ENCODE assay signal across 29 mouse cellular contexts in the genomic region with DNA sequence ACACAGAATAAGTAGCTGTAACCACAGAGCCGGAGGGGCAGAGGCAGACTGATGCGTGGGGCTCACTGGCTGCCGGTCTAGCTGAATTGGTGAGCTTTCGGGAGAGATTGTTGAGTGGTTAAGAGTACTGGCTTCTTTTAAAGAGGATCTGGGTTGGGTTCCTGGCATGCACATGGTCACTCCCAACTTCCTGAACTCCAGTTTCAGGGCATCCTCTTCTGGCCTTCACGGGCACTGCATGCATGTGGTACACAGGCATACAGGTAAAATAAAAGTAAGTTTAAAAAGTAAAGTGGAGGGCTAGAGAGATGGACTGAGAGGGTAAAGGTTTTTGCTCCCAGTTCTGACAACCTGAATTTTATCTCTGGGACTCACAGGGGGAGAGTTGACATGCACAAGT. TPM values are rescaled to one million over a fixed set of nuclear protein-coding genes. Genes with fewer than 3 reads are reported as not detected.
A peak's percentile ranks its signal among the peaks of the same experiment; 100 is the strongest.
DNase-seq lines count a peak whose midpoint lies in the region; ATAC-seq and TF ChIP-seq lines count a peak whose summit lies in the region.
"Had no signal": no experiment of that assay in that cellular context is flagged by ENCODE, and none has a peak within 500 bp of the region (broad histone marks: within the 10 kb centered on the region; RNA-seq: fewer than 3 reads in every experiment).

No protein-coding gene starts in this region.

- no peak overlapping the region for H3K9ac ChIP-seq in intestine, postnatal 0 days (ENCODE audit: low read depth, low read length)
- H3K9ac ChIP-seq in intestine, embryonic 16.5 days (ENCODE audit: low read depth, low read length): no peak overlapping the region
- no peak overlapping the region for H3K9ac ChIP-seq in forebrain, embryonic 13.5 days
- H3K9ac ChIP-seq: embryonic facial prominence, embryonic 12.5 days; heart, embryonic 13.5 days; hindbrain, embryonic 15.5 days; limb, embryonic 13.5 days had no signal

- ATAC-seq in intestine, postnatal 0 days: no peak
- ATAC-seq in intestine, embryonic 16.5 days: no peak
- peak; percentile 36 for ATAC-seq in granulocyte monocyte progenitor cell, adult 5-6 weeks (replicated peaks; ENCODE audit: poor library complexity, severe bottlenecking)
- ATAC-seq in forebrain, embryonic 13.5 days: no peak
- ATAC-seq: forebrain, embryonic 16.5 days; inflammation-experienced regulatory T-cells, adult 6 months had no signal

- no peak for TF ChIP-seq POLR2A in lung, adult 2 months (IDR thresholded peaks at IDR 0.05; ENCODE audit: borderline replicate concordance, extremely low read depth, low read depth, low read length)

- H3K4me3 ChIP-seq in intestine, postnatal 0 days (ENCODE audit: low read depth, low read length): no peak overlapping the region
- no peak overlapping the region for H3K4me3 ChIP-seq in intestine, embryonic 16.5 days (ENCODE audit: low read length)
- H3K4me3 ChIP-seq in lung, adult 2 months (replicated peaks; ENCODE audit: extremely low read depth, low read depth, low read length): no peak overlapping the region
- H3K4me3 ChIP-seq in forebrain, embryonic 13.5 days: no peak overlapping the region
- H3K4me3 ChIP-seq: embryonic facial prominence, embryonic 12.5 days; gastrocnemius, adult 2 months; heart, embryonic 13.5 days; hindbrain, embryonic 10.5 days; hindbrain, embryonic 15.5 days; limb, embryonic 13.5 days had no signal

- WGBS in intestine, postnatal 0 days: 86% methylated on average over 5 of the region's 5 CpGs
- 89% methylated on average over 5 of the region's 5 CpGs for WGBS in intestine, embryonic 16.5 days
- WGBS in lung, adult 2 months: 76% methylated on average over 5 of the region's 5 CpGs
- 91% methylated on average over 5 of the region's 5 CpGs for WGBS in forebrain, embryonic 13.5 days

- no peak for DNase-seq in lung, adult 2 months
- no peak for DNase-seq in lung, postnatal 36 days
- no peak for DNase-seq in Muller cell, postnatal 12 days (ENCODE audit: inconsistent ontology term)
- DNase-seq: adrenal gland, adult 2 months; cerebellum, adult 8-10 months; embryo, embryonic 11 days; gastrocnemius, adult 2 months; gastrocnemius, postnatal 36 days; heart, postnatal 10 days; kidney, adult 2 months; layer of hippocampus, adult 9-11 months; lung, adult 18-20 months; midbrain, embryonic 14.5 days; right cerebral cortex, adult 18-20 months; spleen, adult 18-20 months; thymus, adult 18-20 months; thymus, postnatal 25 days had no signal

- H3K9me3 ChIP-seq in intestine, postnatal 0 days (ENCODE audit: control insufficient read depth): no peaks in the 10 kb centered on the region
- no peaks in the 10 kb centered on the region for H3K9me3 ChIP-seq in intestine, embryonic 16.5 days (ENCODE audit: control insufficient read depth, low read length)
- H3K9me3 ChIP-seq in forebrain, embryonic 13.5 days (replicated peaks): no peaks in the 10 kb centered on the region
- H3K9me3 ChIP-seq: embryonic facial prominence, embryonic 12.5 days; heart, embryonic 13.5 days; hindbrain, embryonic 10.5 days; hindbrain, embryonic 15.5 days; limb, embryonic 13.5 days had no signal

- no peak overlapping the region for H3K27ac ChIP-seq in intestine, postnatal 0 days (ENCODE audit: low read depth, low read length)
- no peak overlapping the region for H3K27ac ChIP-seq in intestine, embryonic 16.5 days (ENCODE audit: low read length)
- H3K27ac ChIP-seq in forebrain, embryonic 13.5 days: no peak overlapping the region
- H3K27ac ChIP-seq: embryonic facial prominence, embryonic 12.5 days; gastrocnemius, adult 2 months; heart, embryonic 13.5 days; hindbrain, embryonic 10.5 days; hindbrain, embryonic 15.5 days; limb, embryonic 13.5 days had no signal

- H3K4me2 ChIP-seq in intestine, postnatal 0 days (replicated peaks; ENCODE audit: low read depth): no peak overlapping the region
- H3K4me2 ChIP-seq in intestine, embryonic 16.5 days (ENCODE audit: low read depth, low read length): no peak overlapping the region
- H3K4me2 ChIP-seq in forebrain, embryonic 13.5 days: no peak overlapping the region
- H3K4me2 ChIP-seq: embryonic facial prominence, embryonic 12.5 days; heart, embryonic 13.5 days; hindbrain, embryonic 15.5 days; limb, embryonic 13.5 days; liver, embryonic 11.5 days had no signal

- no peaks in the 10 kb centered on the region for H3K36me3 ChIP-seq in intestine, postnatal 0 days (ENCODE audit: control insufficient read depth, insufficient read depth)
- H3K36me3 ChIP-seq in intestine, embryonic 16.5 days (ENCODE audit: control insufficient read depth, insufficient read depth, low read length): no peaks in the 10 kb centered on the region
- H3K36me3 ChIP-seq in forebrain, embryonic 13.5 days (ENCODE audit: poor library complexity, severe bottlenecking): no peaks in the 10 kb centered on the region
- H3K36me3 ChIP-seq: embryonic facial prominence, embryonic 12.5 days; heart, embryonic 13.5 days; hindbrain, embryonic 10.5 days; hindbrain, embryonic 15.5 days; limb, embryonic 13.5 days had no signal

- no peaks in the 10 kb centered on the region for H3K27me3 ChIP-seq in intestine, postnatal 0 days (replicated peaks; ENCODE audit: control insufficient read depth, insufficient read depth, low read length)
- no peaks in the 10 kb centered on the region for H3K27me3 ChIP-seq in intestine, embryonic 16.5 days (replicated peaks; ENCODE audit: control insufficient read depth, insufficient read depth, low read length)
- no peaks in the 10 kb centered on the region for H3K27me3 ChIP-seq in forebrain, embryonic 13.5 days
- H3K27me3 ChIP-seq: embryonic facial prominence, embryonic 12.5 days; heart, embryonic 13.5 days; hindbrain, embryonic 15.5 days; limb, embryonic 13.5 days had no signal

- TF ChIP-seq CTCF in intestine, postnatal 0 days (IDR thresholded peaks at IDR 0.05; ENCODE audit: low read depth): 0 out of 2 replicates have a peak, but pooled peaks have one; percentile 13
- peak; percentile 24; the same call in 1 of the 2 replicates for TF ChIP-seq CTCF in lung, adult 2 months (IDR thresholded peaks at IDR 0.05; ENCODE audit: insufficient read depth, low read length)

- H3K4me1 ChIP-seq in intestine, postnatal 0 days (replicated peaks; ENCODE audit: control insufficient read depth, insufficient read depth, low read length): no peaks in the 10 kb centered on the region
- no peaks in the 10 kb centered on the region for H3K4me1 ChIP-seq in intestine, embryonic 16.5 days (ENCODE audit: control insufficient read depth, insufficient read depth, low read length)
- H3K4me1 ChIP-seq in lung, adult 2 months (ENCODE audit: control insufficient read depth, insufficient read depth, low read length): peaks cover 3% of the 10 kb centered on the region
- no peaks in the 10 kb centered on the region for H3K4me1 ChIP-seq in forebrain, embryonic 13.5 days
- H3K4me1 ChIP-seq: embryonic facial prominence, embryonic 12.5 days; hindbrain, embryonic 10.5 days; hindbrain, embryonic 15.5 days; limb, embryonic 13.5 days had no signal

RNA-seq across cellular contexts. Expression of a gene that starts 52.4 kb away (rescaled TPM):
- polyA plus RNA-seq in intestine, postnatal 0 days (2015; fragmentation: Nextera tagmentation; extraction: Ambion mirVana): 1.4 and 1.5 TPM in 2 replicates
- 3.6 and 3.7 TPM in 2 replicates for polyA plus RNA-seq in intestine, embryonic 16.5 days (2015; fragmentation: Nextera tagmentation; extraction: Ambion mirVana)
- 9.6 and 11.5 TPM in 2 replicates for polyA plus RNA-seq in lung, adult 2 months (2012; rRNA removed)
- total RNA-seq in granulocyte monocyte progenitor cell, adult 5-6 weeks (2014; fragmentation: Nextera tagmentation): 60.4 and 61.3 TPM in 2 replicates
- total RNA-seq in granulocyte monocyte progenitor cell, adult 5-6 weeks (2017): 69.4 and 72.2 TPM in 2 replicates
- polyA plus RNA-seq in forebrain, embryonic 13.5 days (2015; fragmentation: Nextera tagmentation; extraction: Ambion mirVana): 0.84 and 1.0 TPM in 2 replicates
